Mouse (Mus musculus) midbrain, postnatal 0 days (tissue): ENCODE measurements at regions not wholly inside any gene's neighbourhood (a gene's known extent, or its start where the extent isn't known, plus 50 kb on each side); places are given as distances from the start of the nearest gene placed in this dataset.
A peak's percentile ranks its signal among the peaks of the same experiment; 100 is the strongest.

ENCODE experiments used
- ATAC-seq: fragments of 200-750 bp; cut with Nextera tagmentation; 2 replicates; pipeline ENCODE4 v1.8.0; 2017; ENCODE audit warnings: moderate number of reproducible peaks, mild to moderate bottlenecking, moderate TSS enrichment, moderate library complexity; ENCODE audit not compliant: low FRiP score
- DNase-seq: peaks from one replicate; pipeline ENCODE4 v3.0.0-alpha.2; 2015; ENCODE audit warnings: low spot score
- H3K27ac ChIP-seq: fragments of 300-500 bp; sonication (generic); 2 replicates; pipeline ENCODE4 v1.5.1; 2014; ENCODE audit warnings: low read depth, mild to moderate bottlenecking, low read length, mixed read lengths
- H3K27me3 ChIP-seq: fragments of 300-500 bp; sonication (generic); 2 replicates; pipeline ENCODE4 v1.6.1; 2014; ENCODE audit warnings: low read length, control low read depth, mixed read lengths; ENCODE audit not compliant: insufficient read depth
- H3K36me3 ChIP-seq: fragments of 300-500 bp; sonication (generic); 2 replicates; pipeline ENCODE4 v1.6.1; 2014; ENCODE audit warnings: low read length, control low read depth, mixed read lengths; ENCODE audit not compliant: insufficient read depth
- H3K4me1 ChIP-seq: fragments of 300-500 bp; sonication (generic); 2 replicates; pipeline ENCODE4 v1.6.1; 2014; ENCODE audit warnings: mild to moderate bottlenecking, control low read depth, antibody characterized with exemption, low read length, mixed read lengths; ENCODE audit not compliant: insufficient read depth
- H3K4me2 ChIP-seq: fragments of 300-500 bp; sonication (generic); 2 replicates; pipeline ENCODE4 v1.6.1; 2014; ENCODE audit warnings: low read depth, mild to moderate bottlenecking, low read length, mixed read lengths; ENCODE audit not compliant: poor library complexity, severe bottlenecking
- H3K4me3 ChIP-seq: fragments of 300-500 bp; sonication (generic); 2 replicates; pipeline ENCODE4 v1.5.1; 2014; ENCODE audit warnings: low read depth, mild to moderate bottlenecking, low read length, moderate library complexity
- H3K9ac ChIP-seq: fragments of 300-500 bp; sonication (generic); replicated peaks from 2 replicates; pipeline ENCODE4 v1.6.1; 2014; ENCODE audit warnings: mild to moderate bottlenecking, low read length, moderate library complexity, mixed read lengths; ENCODE audit not compliant: poor library complexity, severe bottlenecking
- H3K9me3 ChIP-seq: fragments of 300-500 bp; sonication (generic); 2 replicates; pipeline ENCODE4 v1.6.1; 2016; ENCODE audit warnings: low read length, control low read depth
- CTCF ChIP-seq: IDR thresholded peaks from 2 replicates; pipeline ENCODE4 v1.5.1; 2016; ENCODE audit warnings: antibody characterized with exemption, mild to moderate bottlenecking
- WGBS: fragments of 180-500 bp; shearing (Covaris S2); extraction: QIAGEN DNeasy Blood & Tissue Kit; methylation state at CpG from one replicate; pipeline ENCODE4 v1.1.7; 2014; 5-methylcytosine and 5-hydroxymethylcytosine counted together

DNA sequence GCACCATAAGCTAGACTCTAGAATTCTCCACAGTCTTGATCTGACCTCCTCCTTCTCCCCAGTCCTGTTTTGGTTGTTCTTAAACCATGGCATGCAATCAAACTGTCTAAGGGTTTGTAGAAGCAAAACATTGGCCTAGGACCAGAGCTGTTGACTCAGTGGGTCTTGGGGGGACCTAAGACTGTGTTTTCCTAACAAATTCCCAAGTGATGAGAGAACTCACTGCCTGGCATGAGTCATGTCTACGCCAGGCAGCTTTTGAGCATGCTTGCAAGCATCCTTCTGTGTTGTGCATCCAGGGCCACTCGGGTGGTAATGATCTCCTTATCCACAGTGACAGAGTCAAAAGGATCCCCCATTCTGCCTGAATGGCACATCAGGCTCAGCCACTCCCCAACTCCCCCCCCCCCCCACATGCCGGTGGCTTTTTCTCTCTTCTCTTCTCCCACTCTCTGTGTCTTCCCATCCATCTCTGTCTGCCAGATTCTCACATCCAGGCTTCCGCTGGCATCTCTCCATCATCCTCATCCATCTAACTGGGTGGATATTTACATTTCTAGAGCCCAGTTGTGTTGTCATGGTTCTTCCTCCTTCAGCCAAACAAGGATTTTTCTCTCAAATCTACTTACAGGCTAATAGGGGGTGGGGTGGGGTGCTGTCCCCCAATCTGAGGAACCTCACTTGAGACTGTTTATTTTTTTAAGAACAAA lies 246.1 kb upstream of the Cadm1 start:
- Histone ChIP-seq H3K27me3 (no peaks in the 10 kb centered on the region), H3K9me3 (no peaks in the 10 kb centered on the region), H3K27ac (no peak overlapping the region), H3K4me1 (no peaks in the 10 kb centered on the region), H3K4me3 (no peak overlapping the region), H3K4me2 (no peak overlapping the region), H3K9ac (no peak overlapping the region), H3K36me3 (no peaks in the 10 kb centered on the region)
- 73% methylated on average over 4 of the region's 4 CpGs for WGBS
- no peak for TF ChIP-seq CTCF
- no peak for ATAC-seq
- no peak for DNase-seq

DNA sequence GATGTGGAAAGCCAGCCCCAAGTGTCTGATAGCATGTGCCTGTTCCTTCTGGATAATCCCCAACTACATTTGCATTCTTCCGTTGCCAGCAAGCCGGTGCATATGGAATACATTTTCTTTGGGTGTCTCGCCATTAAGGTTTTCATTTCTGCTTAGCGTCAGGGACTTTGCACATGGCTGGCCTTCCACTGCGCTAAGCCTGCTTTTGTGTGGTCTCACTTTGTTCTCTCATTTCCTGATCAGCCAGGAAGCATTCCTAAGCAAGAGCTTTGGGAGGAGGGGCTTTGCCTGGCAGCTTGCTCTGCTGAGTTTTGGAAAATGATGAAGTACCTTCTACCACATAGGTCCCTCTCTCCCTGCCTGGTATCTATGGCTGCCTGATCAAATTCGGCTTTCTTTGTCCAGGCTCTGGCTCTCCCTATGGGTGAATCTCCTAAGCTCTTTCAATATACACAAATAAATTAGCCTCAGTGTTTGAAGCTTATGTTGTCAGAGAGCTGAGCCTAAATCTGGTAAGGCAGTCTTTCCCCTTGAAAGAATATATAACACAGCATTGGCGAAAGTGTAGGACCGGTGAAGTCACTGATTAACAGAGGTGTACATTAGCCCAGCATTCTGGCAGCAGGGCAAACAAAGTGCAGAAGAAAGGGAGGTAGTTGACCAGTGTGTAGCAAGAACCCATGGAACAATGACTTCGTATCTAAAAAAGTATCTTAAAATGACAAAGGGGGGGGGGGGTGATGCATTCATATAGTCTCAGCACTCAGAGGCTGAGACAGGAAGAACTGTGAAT lies 242.8 kb upstream of the Cadm1 start:
- no peak overlapping the region for H3K4me2 ChIP-seq
- no peak for ATAC-seq
- DNase-seq: no peak
- 48% methylated on average over 9 of the region's 9 CpGs for WGBS
- H3K27ac ChIP-seq: no peak overlapping the region
- no peaks in the 10 kb centered on the region for H3K36me3 ChIP-seq
- no peaks in the 10 kb centered on the region for H3K27me3 ChIP-seq
- no peaks in the 10 kb centered on the region for H3K4me1 ChIP-seq
- H3K9ac ChIP-seq: no peak overlapping the region
- no peak overlapping the region for H3K4me3 ChIP-seq
- no peak for TF ChIP-seq CTCF
- H3K9me3 ChIP-seq: no peaks in the 10 kb centered on the region

DNA sequence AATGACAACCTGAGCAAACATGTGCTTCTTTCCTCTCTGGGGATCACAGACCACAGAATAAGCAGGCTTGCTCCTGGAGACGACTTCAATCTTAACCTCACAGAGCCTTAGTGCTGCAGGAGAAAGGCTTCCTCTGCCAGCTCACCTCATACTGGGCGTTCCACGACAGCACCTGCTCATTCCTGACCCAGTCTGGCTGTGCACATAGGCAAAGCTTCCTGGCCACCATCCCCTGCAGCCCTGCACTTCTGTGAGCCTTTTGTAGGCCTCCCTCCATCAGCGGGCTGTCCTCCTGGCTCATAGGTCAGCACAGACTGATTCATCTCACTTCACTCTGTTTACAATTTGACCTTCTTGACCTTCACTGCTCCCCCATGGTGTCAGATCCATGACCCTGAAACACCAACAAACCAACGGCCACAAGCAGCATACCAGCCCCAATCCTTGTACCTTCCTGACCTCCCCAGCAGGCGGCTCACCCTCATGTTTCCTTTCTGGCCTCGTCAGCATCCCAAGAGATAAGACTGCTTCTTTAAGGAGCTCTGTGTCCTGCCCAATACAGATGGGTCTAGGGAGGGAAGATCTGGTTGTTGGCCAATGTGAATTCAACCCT lies 241.3 kb upstream of the Cadm1 start:
- H3K27me3 ChIP-seq: no peaks in the 10 kb centered on the region
- H3K9me3 ChIP-seq: no peaks in the 10 kb centered on the region
- H3K9ac ChIP-seq: no peak overlapping the region
- TF ChIP-seq CTCF: no peak
- H3K36me3 ChIP-seq: no peaks in the 10 kb centered on the region
- H3K27ac ChIP-seq: no peak overlapping the region
- 48% methylated on average over 7 of the region's 7 CpGs for WGBS
- no peak overlapping the region for H3K4me3 ChIP-seq
- H3K4me1 ChIP-seq: no peaks in the 10 kb centered on the region
- H3K4me2 ChIP-seq: no peak overlapping the region
- DNase-seq (no peak), ATAC-seq (no peak)

DNA sequence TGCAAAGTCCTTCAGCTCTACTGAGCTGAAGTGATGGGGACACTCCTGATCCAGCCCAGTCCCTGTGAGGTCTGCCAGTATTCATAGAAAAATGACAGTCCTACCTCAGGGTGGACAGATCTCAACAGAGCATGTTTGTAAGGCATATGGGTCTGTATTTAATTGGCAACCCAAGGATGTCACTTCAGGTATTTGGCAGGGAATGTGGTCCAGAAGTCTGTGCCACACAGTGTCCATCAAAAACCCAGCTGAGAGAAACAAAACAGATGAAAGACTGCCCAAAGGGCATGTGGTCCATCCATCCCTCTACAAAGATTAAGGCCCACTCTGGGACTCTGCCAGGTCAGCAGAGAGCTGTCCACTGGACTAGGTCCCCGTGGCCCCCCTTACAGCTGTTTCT lies 229.3 kb upstream of the Cadm1 start:
- no peak for TF ChIP-seq CTCF
- Histone ChIP-seq H3K4me3 (no peak overlapping the region), H3K9me3 (no peaks in the 10 kb centered on the region), H3K4me1 (no peaks in the 10 kb centered on the region), H3K27me3 (no peaks in the 10 kb centered on the region), H3K27ac (no peak overlapping the region), H3K36me3 (no peaks in the 10 kb centered on the region), H3K9ac (no peak overlapping the region), H3K4me2 (no peak overlapping the region)
- 50% methylated on average over 1 of the region's 1 CpGs for WGBS
- ATAC-seq (no peak), DNase-seq (no peak)

DNA sequence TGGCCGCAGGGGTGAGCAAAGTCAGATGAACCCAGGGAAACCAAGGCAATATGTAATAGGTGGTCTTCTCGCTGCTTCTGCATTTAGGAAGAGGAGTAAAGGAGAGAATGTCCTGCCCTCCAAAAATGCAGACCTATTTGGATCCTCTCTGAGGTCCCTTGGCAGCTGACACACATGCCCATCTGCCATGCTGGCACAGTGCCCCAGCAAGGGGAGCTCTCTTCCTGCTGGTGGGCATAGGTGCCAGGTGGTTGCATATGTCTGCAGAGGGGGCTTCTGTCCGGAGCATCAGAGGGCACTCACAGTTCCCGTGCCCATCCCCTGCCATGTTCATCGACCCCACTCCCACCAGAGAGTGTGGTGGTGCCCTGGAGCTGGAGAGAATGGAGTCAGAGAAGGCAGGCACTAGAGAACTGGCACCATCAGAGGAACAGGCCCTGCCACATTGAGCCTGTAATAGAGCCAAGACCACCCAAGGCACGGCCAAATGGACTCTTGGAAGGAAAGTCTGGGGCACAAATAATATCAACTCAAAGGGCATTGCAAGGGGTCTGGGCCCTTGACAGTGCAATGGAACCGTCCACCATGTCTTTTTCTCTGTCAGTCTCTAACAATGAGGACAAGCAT lies 222.7 kb upstream of the Cadm1 start:
- no peak overlapping the region for H3K4me3 ChIP-seq
- DNase-seq (peak; percentile 74), ATAC-seq (no peak; the same call in 1 of the 2 replicates)
- WGBS: 82% methylated on average over 7 of the region's 7 CpGs
- H3K27me3 ChIP-seq: no peaks in the 10 kb centered on the region
- no peak overlapping the region for H3K9ac ChIP-seq
- H3K9me3 ChIP-seq: no peaks in the 10 kb centered on the region
- H3K4me1 ChIP-seq: no peaks in the 10 kb centered on the region
- no peaks in the 10 kb centered on the region for H3K36me3 ChIP-seq
- H3K27ac ChIP-seq: no peak overlapping the region
- no peak overlapping the region for H3K4me2 ChIP-seq
- no peak for TF ChIP-seq CTCF
